Mouse (Mus musculus) layer of hippocampus, postnatal 10 days (tissue): ENCODE results near the gene Fam167b. TPM values are rescaled to one million over a fixed set of nuclear protein-coding genes. Genes with fewer than 3 reads are reported as not detected.

Source experiments
- DNase-seq, 2 experiments: peaks; one replicate each; pipeline ENCODE4 v3.0.0; 2021; ENCODE audit warnings: low spot score in 2 of 2
- long read RNA-seq: library from polyadenylated mRNA; stranded (forward); transcript quantifications from one replicate; pipeline ENCODE4 v2.0.0, GENCODE M21; 2023
- total RNA-seq, 2 experiments: library from RNA; stranded (reverse); gene quantifications; 2 replicates each; pipeline ENCODE4 v1.2.3; 2021

The Fam167b gene
- not detected for total RNA-seq
- long read RNA-seq, result 0 reads

DNA sequence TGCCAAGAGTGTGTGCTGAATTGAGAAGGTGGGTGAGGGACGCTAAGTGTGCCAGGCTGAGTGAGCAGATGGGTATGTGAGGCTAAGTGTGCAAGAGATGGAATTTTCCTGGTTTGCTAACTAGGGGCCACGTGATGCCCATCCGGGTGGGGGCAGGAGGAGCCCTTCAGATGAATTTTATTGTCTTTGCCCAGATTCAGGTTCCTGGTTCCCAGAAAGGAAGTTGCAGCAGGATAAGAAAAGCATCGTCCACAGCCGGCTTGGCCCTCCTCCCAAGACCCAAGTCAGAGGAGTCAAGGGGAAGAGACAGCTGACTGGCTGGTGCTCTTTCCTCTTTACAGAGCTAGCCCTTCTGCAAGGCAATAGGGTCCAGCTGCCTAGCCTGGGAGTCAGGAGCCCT is at the start of gene Fam167b:
Gene Fam167b (minus strand): TSS at position 84 of the 400 bp plus-strand sequence.
- DNase-seq, result no peak

DNA sequence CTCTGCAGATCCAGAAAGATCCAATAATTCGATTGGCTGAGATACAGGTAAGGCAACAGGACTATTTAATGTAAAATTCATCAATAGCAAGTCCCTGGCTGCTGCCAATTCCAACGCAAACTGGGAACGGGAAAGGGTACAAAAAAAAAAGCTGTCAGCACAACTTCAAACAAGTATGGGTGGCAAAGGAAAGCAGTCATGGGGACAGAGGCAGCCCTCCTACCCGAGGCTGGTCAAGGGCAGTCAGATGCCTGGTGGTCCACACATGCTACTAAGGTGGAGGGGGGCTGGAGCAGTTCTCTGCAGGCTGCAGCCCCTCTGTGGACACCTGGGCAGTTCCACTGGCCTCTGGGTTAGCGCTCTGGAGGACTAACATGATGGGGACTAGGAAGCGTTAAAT is 47.7 kb upstream of the Fam167b start:
- DNase-seq, result no peak

DNA sequence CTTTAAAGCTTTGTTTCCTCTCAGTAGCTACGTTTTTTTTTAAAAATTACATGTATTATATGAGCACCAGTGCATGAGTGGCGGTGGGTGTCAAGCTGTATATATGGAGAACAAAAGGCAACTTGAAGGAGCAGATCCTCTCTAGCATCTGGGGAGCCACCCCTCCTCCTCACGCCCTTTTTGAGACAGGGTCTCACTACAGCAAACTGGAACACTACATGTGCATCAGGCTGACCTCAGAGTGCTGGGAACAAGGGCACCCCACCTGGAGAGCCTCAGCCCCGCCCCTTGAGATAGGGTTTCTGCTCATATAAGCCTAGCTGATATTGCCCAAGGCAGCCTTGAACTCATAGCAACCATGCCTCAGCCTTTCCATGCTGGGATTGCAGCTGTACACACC is 47.1 kb upstream of the Fam167b start:
- no peak for DNase-seq

DNA sequence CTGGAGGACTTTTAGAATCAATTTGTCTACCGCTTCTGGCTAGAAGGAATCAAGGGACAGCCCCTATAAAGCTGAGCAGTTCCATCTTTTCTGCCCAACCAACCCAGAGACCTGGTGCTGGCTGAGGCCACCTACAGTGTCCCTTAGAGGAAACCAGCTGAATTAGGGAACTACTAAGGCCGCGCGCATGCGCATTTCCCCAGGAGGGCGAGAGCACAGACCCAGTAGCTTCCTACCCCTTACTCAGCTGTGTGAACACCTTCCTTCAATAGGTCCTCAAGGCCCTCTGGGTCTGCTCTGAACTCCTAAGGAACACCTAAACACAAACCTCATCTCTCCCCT is 46.7 kb upstream of the Fam167b start:
- DNase-seq, result peak; percentile 61 to 74

DNA sequence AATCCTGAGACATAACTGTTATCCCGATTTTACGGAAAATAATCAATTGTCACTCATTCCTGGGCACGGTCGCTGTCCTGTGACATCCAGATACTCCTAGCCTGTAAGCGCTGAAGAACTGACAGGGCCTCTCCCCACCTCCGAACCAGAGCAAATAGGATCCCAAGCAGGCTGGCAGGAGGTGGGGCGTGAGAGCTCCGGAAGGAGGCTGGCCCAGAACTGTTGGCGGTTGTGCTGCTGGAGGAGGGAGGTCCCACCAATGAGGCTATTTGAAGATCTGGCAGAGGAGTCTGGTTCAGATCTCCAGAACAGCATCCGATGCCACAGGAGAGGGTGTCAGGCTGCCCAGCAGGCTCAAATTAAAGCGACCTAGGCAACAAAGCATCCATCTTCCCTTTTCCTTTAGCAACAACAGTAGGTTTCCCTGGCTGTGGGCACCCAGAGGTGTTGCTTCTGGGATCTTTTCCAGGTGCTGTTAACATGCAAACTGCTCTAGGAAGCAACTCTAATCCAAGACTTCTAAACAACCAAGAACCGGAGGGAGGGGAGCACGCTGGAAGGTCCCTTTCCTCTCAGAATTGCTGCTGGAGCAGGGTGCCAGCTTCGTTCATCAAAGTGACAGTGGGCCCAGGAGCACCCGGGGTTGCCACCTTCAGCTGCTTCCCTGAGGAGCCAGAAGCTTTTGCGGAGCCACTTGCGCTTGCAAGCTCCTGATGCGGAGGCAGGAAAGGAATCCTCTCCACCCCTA is 46.1 kb upstream of the Fam167b start:
- peak; percentile 81 to 85 for DNase-seq

DNA sequence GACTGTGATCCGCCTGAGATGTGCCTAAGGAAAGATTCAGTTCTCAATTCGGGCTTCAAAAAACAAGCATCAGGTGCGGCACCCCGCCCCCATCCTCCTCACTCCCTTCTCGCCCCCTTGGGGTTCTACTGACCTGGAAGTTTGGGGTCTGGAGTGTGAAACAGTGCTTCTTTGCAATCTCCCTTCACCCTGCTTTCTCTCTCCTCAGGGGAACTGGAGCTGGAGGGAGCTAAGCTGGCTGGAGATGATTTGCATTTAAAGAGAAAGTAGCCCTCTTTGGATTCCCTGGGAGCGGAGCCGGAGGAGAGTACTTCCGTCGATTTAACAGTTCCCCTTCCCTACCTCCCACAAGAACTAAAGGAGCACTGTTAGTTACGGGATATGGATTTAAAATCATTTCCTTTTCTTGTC is 45.3 kb upstream of the Fam167b start, which contains the start of gene Ccdc28b:
Gene Ccdc28b (minus strand): TSS at position 267 of the 411 bp plus-strand sequence.
- peak; percentile 48 to 62 for DNase-seq

DNA sequence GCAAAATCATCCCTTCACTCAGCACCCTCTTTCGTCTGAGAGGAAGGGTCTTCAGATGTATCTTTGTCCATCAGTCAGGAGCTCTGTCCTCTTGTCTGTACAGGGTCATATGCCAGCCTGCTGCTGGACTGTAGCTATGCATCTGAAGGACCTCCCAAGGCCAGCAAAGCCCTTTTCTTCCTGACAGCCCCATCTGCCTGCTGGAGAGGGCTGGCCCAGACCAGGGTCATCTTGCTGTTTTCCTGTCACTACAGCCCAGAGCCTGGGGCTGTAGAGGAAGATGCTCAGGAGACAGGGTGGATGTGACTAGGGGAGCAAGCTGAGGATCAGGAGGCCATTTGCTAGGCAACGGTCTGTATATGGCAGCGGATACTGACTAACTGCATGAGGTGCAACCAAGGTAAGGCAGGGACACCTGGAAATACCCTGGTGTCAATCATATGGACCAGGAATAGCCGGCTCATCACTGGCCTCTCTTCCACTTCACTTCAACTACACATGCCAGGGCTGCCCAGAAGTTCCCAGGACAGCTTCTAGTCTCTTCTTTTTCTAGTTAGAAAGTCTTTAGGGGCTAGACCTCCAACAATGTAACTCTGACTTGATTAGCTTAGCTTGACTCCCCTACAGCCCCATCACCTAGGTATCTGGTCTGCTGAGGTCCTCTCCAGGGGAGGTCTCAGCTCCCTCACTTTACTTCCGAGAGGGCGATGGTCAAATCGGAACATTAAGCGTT is 44.6 kb upstream of the Fam167b start:
- DNase-seq, result no peak

DNA sequence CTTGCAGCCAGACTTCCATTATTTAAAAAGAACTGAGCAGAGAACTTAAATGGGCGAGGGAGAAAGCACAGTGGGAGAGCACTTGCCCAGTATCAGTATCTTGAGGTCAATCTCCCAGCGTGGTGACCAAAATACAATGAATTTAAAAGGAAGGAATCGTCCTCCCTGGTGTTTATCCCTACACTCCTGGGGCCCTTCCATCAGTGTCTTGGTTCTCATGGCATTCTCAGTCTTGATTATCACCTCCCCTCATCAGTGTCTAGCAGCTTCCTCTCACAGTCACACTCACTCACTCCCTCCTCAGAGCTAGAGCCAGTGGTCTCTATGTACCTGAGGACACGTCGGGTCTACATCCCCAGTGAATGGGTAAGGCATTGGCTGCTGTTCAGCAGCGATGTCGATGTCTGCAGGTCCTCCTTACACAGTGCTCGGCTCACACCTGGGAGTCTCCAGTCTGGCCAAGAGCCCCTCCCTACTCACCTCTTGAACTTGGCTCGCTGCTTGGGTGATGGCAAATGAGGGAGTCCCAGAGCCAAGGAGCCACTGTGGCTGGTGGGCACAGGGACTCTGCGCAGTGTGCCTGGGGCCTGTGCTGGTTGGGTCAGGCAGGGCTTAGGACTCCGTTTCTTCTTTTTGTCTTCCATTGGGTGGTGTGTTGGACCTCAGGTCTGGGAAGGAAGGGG is 43.9 kb upstream of the Fam167b start:
- no peak for DNase-seq

DNA sequence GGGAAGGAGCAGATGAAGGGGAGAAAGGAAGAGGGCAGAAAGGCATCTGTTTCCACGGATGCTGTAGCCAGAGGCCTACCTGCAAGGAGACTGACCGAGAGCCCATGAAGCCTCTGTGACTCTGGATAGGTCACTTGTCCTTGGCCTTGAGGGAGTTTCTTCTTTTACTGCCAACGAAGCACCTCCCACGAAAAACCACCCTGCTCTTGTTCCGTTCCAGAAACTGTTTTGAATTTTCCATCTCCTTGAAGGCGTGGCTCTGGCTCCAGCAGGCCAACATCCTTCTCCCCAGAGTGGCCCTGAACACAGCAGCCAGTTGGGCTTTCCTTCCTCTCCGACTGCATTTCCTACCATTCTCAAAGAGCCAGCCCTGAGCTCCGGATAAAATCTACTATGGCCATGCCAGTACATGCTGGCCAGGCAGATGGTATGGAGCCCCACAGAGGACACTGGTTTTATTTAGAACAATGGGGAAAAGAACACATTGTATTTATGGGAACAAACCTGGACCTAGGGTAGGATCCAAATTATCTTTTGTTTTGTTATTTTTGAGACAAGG is 43.0 kb upstream of the Fam167b start:
- DNase-seq, result no peak

DNA sequence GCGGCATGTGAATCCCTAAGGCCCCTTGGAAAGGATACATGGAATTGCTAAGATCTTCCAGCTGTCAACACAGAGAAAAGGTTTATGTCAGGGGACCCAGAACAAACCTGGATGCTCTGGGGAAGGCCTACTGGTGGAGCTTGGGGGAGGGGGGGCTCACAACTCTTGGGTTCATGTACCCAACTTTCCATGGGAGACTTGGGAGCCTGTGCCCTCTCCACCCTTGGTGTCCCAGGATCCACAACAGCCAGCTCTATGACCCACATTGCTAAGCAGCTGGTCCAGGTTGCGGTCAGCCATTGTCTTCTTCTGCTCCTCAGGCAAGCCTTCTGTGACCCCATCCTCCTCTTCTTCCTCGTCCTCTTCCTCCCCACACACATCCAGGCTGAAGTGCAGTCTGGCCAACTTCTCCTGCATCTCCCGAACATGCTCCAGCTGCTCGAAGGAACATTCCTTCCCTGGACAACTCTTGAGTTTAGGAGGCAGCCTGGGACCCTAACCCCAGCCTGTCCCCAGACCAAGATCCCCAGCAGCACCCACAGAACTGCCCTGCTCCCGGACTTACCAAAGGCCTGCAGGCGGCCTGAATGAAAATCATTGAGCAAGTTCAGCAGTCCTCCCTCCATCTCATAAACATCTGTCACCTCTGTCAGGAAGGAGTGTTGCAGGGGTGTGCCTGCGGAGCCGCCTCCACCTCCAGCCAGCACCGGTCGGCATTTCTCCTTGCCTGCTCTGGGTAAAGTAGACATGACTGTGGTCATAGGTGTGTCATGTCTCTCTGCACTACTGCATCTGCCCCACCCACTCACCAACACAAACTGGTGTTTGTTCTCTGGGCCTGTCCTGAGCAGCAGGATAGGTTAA is 42.3 kb upstream of the Fam167b start:
- DNase-seq, result no peak

DNA sequence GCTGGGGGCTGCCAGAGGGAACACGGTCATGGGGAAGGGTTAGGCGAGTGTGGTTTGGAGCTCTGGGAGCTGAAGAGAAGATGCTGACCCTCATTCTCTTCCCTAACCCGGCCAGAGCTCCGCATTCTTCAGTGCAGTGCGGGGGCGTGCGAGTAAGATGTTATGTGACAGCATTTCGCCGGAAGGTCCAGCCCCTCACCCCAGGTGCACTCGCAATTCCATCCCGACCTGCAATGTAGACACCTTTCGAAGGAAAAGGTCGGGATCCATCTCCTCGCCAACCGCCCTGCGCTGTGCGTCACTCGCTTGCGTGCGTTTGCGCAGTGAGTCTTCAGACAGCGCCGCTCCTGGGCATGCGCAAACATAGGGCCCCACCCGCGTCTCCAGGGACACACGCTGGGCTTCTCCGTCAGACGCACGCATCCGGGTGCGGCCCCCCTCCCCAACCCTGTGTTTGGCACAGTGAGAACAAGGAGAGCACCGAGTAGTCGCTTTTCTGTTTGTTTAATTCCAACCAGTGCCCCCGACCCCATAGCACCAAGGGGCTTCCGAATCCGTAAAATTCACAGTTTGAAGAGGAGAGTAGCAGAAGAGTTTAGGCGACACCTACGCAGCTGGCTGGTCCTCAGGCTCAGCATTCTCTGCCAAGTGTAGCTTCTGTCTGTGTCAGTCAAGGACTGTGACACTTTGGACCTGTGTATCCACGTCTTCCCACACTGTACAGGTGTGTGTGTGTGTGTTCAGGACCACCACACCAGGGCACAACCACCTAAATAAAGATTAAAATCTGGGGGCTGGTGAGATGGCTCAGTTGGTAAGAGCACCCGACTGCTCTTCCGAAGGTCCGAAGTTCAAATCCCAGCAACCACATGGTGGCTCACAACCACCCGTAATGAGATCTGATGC is 40.7 kb upstream of the Fam167b start, which contains the start of gene Iqcc:
Gene Iqcc (minus strand): TSS at position 314 of the 906 bp plus-strand sequence.
- peak; percentile 94 to 96 for DNase-seq

DNA sequence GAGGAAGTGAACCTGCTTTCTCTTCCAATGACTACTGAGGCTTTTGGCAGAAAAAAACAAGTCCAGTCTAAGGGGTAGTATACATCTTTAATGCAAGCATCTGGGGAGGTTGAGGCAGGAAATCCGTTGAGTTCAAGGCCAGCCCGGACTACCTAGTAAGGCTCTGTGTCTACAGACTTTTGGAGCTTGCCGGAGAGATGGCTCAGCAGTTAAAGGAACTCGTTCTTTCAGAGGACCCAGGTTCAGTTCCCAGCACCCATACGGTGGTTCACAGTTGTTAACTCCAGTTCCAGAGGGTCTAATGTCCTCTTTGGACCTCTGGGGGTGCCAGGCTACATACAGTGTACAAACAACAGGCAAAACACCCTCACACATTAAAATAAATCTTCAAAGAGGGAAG is 39.7 kb upstream of the Fam167b start:
- no peak for DNase-seq

DNA sequence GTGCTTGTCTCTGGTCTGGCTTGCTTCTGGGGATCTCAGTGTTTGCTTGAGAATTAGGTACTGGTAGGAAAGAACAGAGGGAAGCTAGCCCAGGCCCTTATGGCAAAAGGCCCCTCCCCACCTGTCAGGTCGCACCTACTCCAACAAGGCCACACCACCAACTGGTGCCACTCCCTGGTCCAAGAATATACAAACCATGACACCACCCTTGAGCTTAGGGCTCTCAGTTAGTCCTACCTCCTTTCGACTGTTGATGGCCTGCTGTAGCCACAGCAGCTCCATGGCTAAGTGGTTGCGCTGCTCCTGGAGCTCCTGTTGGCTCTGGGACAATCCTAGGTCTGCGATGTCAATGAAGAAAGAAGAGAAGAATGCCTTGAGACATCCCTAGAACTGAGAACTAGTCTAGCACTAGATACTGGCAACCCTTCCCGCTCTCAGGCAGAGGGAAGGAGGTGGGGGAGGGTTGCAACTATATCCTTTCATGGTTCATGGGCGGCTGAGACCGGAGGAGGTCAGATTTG is 38.8 kb upstream of the Fam167b start:
- no peak for DNase-seq

DNA sequence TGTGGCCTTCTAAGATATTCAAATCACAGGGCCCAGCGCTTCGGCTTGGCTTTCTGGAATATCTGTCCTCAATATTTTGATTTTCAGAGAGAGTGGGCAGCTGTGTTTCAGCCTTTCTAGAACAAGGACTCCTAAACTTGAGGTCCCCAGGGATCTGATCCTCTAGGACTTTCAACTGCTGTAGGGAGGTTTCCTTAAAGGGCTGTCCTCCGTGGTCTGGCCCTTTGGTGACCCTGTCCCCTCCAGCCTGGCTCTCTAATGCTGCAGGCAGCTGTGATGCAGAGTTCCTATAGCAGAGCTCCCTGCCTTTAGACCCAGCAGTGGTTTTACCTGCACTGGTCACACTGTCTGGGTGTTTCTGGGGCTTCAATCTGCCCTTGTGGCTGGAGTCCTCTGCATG is 38.3 kb upstream of the Fam167b start:
- no peak for DNase-seq

DNA sequence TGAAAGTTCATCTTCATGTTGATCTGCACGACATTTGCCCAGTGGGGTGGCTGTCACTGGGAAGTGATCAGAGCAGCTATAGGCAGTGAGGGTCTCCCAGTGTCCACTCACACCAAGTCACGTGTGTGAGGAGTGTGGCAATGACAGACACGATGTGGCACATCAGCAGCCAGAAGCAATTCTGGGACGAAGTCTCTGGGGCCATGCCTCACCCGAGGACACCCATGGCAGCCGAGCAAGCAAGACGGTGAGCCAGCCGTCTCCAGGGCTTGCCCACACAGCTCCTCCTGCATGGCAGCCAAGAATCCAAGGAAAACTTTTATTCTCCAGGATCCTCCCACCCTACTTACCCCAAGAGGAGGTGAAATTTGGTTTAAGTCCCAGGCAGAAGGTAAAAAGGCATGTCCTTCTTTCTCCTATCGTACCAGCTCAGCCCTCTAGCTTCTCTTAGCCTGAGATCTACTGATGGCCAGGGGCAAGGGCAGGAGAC is 37.5 kb upstream of the Fam167b start:
- DNase-seq, result no peak

DNA sequence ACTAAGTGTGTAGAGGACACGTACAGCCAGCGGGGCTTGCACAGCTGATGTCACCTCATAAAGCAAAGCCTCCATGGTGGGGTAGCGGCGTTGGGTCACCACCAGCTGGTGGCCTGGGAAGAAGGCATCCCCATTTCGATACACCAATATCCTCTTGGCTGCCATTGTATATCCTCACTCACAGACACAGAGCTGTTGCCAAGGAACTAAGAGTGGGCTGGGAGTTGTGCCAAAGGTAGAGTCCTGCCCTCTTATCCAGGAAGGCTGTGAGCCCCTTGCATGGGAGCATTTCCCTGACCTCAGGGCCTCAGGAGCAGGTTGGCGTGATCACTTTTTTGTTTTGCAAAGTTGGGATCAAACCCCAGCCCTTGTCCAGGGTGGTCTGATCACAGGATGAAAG is 35.7 kb upstream of the Fam167b start, which contains the start of gene Dcdc2b:
Gene Dcdc2b (minus strand): TSS at position 165 of the 400 bp plus-strand sequence.
- no peak for DNase-seq

DNA sequence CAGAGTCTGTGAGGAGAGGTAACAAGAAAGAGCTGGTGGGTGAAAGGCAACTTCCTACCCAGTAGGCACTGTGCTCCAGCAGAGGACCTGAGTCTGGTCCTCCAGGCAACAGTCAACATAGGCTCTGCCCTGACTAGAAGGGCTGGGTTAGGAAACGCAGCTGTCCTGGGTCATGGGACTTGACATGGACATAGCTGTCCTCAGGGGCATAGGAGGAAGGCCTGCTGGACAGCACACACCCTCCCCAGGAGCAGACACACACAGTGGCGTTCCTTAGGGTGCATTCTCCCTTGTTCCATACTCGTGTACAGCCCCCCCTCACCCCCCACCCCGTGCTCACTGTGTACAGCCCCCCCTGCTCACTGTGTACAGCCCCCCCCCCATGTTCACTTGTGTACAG is 32.1 kb upstream of the Fam167b start:
- DNase-seq, result no peak

DNA sequence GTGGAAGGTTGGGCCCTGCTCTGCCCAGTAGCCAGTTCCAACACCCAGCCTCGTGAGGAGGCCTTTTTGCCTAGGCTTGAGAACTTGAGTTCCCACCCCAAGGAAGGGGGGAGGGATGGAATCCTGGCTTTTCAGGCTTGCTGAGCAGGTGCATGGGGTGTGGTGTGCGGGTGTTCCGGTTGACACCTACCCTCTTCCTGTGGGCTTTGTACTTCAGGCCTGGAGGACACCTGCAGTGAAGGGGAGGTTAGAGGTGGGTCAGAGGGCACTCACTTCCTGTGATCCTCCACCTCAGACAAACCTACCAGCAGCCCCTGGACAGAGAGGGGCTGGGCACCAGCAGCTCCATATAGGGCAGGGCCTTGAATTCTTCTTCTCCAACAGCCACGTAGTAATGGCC is 31.7 kb upstream of the Fam167b start:
- DNase-seq, result no peak

DNA sequence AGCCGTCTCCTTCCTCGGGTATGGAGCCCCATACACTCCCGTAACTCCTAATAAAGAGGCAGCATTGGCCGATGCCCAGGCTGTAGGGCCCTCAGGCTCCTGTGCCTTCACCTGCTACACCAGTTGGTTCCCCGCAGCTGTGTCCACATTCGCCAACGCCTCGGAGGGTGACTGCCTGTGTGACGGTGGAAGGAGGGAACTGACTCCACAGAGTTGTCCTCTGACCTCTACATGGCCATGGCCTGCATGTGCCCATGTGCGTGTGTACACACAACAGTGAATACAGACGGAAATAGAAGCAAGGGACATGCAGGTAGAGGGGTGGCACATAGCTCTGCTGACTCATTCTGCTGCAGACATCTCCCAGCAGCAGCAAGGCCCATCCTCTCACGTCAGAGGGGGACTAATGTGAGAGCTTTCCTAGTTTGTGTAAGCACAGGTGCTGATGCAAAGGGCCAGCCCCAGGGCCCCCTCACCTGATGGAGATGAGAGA is 30.8 kb upstream of the Fam167b start:
- DNase-seq, result no peak
